Mouse (Mus musculus): ENCODE results near the gene Gm20388.

Gm20388 gene

GRCm38 (mm10) chr8:119915298-119915697 lies 4.7 kb downstream of the Gm20388 start:
- peak; percentile 41 for DNase-seq (ENCODE audit: low spot score)

GRCm38 (mm10) chr8:119916237-119916892 lies 5.7 kb downstream of the Gm20388 start:
- no peak for DNase-seq (ENCODE audit: low spot score)

DNA sequence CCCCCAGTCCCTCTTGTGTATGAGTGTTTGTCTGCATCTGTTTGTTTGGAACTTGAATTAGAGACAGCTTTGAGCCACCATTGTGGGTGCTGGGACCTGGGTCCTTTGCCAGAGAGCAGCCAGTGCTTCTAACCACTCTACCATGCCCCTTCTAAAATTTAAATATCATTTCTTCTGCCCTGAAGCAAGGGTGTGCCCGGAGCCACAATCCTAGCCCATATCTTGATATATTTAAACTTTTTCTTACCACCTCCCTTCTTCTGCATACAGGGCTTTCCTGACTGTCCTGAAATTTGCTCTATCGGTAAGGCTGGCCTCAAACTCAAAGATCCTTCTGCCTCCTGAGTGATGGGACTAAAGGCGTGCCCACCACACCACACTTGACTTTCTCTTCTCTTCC lies 6.8 kb downstream of the Gm20388 start:
- DNase-seq (ENCODE audit: low spot score): no peak

DNA sequence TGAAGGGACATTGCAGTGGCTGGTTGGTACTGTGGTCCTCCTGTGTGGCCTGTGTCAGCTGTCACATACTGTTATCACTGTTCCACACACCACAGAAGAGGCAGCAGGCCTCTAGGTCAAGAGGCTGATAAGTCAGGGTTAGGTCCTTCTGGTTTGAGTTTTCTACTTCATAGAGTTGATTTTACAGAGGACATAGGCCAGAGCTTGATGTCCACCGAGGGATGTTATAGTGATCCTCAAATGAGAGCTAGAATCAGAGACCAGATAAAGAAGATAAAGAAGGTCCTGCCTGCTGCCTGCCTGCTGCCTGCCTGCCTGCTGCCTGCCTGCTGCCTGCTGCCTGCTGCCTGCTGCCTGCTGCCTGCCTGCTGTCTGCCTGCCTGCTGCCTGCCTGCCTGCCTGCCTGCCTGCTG lies 7.5 kb downstream of the Gm20388 start:
- no peak for DNase-seq (ENCODE audit: low spot score)

GRCm38 (mm10) chr8:119923259-119923658 lies 12.6 kb downstream of the Gm20388 start:
- no peak for DNase-seq (ENCODE audit: low spot score)

DNA sequence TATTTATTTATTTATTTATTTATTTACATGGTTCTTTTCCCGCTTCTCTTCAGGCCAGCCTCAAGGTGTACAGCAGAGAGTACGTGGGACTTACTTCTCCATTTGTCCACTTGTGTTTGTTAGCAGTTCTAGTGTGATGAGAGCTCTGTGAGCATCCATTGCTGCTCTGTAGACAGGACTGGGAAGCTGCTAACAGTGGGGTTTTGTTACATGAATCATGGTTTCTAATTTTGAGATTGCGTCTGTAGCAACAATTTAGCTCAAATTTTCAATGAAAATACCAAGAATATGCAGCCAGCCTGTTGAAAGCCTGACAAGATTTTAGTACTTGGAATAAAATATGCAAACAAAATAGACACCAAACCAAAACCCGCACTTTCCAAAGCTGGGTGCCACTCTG lies 14.8 kb downstream of the Gm20388 start:
- DNase-seq (ENCODE audit: low spot score): no peak

GRCm38 (mm10) chr8:119926474-119926873 lies 15.8 kb downstream of the Gm20388 start:
- peak; percentile 43 for DNase-seq (ENCODE audit: low spot score)

GRCm38 (mm10) chr8:119927422-119928092 lies 16.9 kb downstream of the Gm20388 start:
- DNase-seq (ENCODE audit: low spot score): peak; percentile 37

GRCm38 (mm10) chr8:119931317-119931716 lies 20.7 kb downstream of the Gm20388 start:
- DNase-seq (ENCODE audit: low spot score): no peak

GRCm38 (mm10) chr8:119933681-119934080 lies 23.0 kb downstream of the Gm20388 start:
- no peak for DNase-seq (ENCODE audit: low spot score)

GRCm38 (mm10) chr8:119935541-119935940 lies 24.9 kb downstream of the Gm20388 start:
- no peak for DNase-seq (ENCODE audit: low spot score)

GRCm38 (mm10) chr8:119938481-119938880 lies 27.8 kb downstream of the Gm20388 start:
- no peak for DNase-seq (ENCODE audit: low spot score)

DNA sequence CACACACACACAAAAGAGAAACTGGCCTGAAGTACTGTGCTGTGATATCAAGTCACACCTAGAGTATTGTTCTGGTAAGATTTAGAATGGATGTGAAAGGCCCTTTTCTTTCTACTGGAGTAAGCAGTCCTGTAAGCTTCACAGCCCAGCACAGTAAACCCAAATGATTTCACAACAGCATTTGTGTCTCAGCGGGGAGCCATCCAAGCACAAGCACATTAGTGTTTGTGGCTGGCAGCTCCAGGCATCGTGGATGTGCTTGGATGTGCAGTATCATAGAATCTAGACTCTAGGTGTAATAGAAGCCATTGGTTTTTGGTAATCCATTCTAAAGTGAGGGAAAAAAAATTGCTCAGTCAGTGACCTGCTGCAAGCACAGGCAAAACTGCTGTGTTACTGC lies 28.7 kb downstream of the Gm20388 start:
- DNase-seq (ENCODE audit: low spot score): peak; percentile 11

- no peak for DNase-seq (ENCODE audit: low spot score)
Observed at GRCm38 (mm10) chr8:119941471-119941870, 30.8 kb downstream of the Gm20388 start.

GRCm38 (mm10) chr8:119943616-119944015 lies 33.0 kb downstream of the Gm20388 start:
- DNase-seq (ENCODE audit: low spot score): no peak

GRCm38 (mm10) chr8:119944096-119944811 lies 33.6 kb downstream of the Gm20388 start:
- DNase-seq (ENCODE audit: low spot score): peak; percentile 86

- DNase-seq (ENCODE audit: low spot score): no peak
Observed at GRCm38 (mm10) chr8:119946326-119946865, 35.8 kb downstream of the Gm20388 start.

GRCm38 (mm10) chr8:119947653-119948052 lies 37.0 kb downstream of the Gm20388 start:
- no peak for DNase-seq (ENCODE audit: low spot score)

DNA sequence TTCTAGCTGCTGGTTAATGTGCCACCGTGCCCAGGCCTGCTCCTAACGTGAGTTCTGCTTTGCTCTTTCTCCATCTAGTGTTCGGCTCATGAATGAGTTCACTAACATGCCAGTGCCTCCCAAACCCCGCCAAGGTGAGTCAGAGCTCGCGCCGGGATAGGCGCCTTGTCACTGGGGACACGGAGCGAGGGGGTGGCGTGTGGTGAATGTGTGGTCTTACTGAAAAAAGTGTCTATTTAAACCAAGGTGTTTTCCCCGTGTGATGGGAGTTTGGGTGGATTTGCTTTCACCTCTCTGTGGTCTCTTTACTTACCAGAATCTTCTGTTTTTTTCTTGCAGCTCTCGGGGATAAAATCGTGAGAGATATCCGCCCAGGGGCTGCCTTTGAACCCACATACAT lies 37.7 kb downstream of the Gm20388 start:
- no peak for DNase-seq (ENCODE audit: low spot score)

DNA sequence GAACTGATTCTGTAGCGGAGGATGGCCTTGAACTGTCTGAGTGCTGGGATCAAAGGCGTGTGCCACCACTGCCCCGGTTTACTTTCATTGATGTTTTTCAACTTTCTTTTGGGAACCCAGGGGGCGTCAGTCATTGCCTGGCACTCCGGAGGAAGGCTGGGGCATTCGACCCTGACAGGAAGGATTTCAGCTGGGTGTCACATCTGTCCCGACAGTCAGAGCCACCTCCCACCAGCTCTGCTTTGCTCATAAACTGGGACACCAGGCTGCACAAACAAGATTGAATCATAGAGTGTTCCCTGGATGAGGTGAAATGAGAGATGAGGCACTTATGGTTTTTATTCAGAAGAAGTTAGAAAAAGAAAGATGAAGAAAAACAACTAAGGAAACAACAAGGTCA lies 41.6 kb downstream of the Gm20388 start:
- DNase-seq (ENCODE audit: low spot score): no peak

GRCm38 (mm10) chr8:119952747-119953146 lies 42.1 kb downstream of the Gm20388 start:
- DNase-seq (ENCODE audit: low spot score): no peak

DNA sequence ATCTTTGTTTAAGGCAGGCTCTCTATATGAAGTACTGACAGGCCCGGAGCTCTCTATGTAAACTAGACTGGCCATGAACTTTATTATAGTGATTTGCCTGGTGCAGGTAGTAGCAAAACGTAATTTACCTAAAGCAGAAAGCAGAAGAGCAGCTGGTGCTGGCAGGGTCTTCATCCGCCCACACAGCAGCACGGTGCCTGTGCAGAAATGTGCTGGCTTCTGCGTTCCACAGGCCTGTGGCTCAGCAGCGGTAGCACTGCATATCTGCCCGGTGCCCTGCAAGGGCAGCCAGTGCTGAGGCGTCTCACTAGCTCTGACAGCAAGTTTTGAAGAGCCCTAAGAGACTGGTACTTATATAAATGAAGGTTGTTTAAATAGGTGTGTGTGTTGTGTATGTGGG lies 44.7 kb downstream of the Gm20388 start:
- no peak for DNase-seq (ENCODE audit: low spot score)

GRCm38 (mm10) chr8:119958076-119958475 lies 47.4 kb downstream of the Gm20388 start:
- no peak for DNase-seq (ENCODE audit: low spot score)

All from adipocyte (in vitro differentiated cells).